ENCODE assay signal across 12 mouse cellular contexts in genomic region chr10:99450714-99451625, GRCm38 (mm10).
DNase-seq lines count a peak whose midpoint lies in the region; ATAC-seq and TF ChIP-seq lines count a peak whose summit lies in the region.
"Had no signal": no experiment of that assay in that cellular context is flagged by ENCODE, and none has a peak within 500 bp of the region (broad histone marks: within the 10 kb centered on the region; RNA-seq: fewer than 3 reads in every experiment).

No protein-coding gene starts in this region.

- no peak overlapping the region for H3K4me3 ChIP-seq in lung, postnatal 0 days (ENCODE audit: low read depth, low read length)
- no peak overlapping the region for H3K4me3 ChIP-seq in forebrain, embryonic 11.5 days (ENCODE audit: low read depth, low read length)
- no peak overlapping the region for H3K4me3 ChIP-seq in macrophage (ENCODE audit: inconsistent target)
- H3K4me3 ChIP-seq: liver, embryonic 12.5 days had no signal

- H3K36me3 ChIP-seq in lung, postnatal 0 days (ENCODE audit: insufficient read depth, low read length) = no peaks in the 10 kb centered on the region
- H3K36me3 ChIP-seq in forebrain, embryonic 11.5 days (ENCODE audit: control insufficient read depth, insufficient read depth, low read length) = no peaks in the 10 kb centered on the region
- no peaks in the 10 kb centered on the region for H3K36me3 ChIP-seq in macrophage (ENCODE audit: inconsistent target)
- H3K36me3 ChIP-seq: liver, embryonic 12.5 days had no signal

- peak; percentile 33 for DNase-seq in lung, postnatal 0 days (ENCODE audit: low spot score)
- DNase-seq in lung, postnatal 4 days = no peak
- no peak for DNase-seq in forebrain, embryonic 11.5 days (ENCODE audit: low spot score)
- DNase-seq in testis, postnatal 10 days (ENCODE audit: low spot score) = no peak
- no peak for DNase-seq in c-Kit-positive CD71-positive TER-119-positive erythroid progenitor cells, embryonic 14.5 days (ENCODE audit: low spot score)
- no peak for DNase-seq in gastrocnemius, adult 8-10 months (ENCODE audit: low spot score in 2 of 2)
- no peak for DNase-seq in gastrocnemius, postnatal 36 days
- DNase-seq: cerebellum, adult 11 months; gastrocnemius, postnatal 25 days; thymus, postnatal 36 days had no signal

- H3K9me3 ChIP-seq in lung, postnatal 0 days (ENCODE audit: low read length) = no peaks in the 10 kb centered on the region
- no peaks in the 10 kb centered on the region for H3K9me3 ChIP-seq in forebrain, embryonic 11.5 days (ENCODE audit: control insufficient read depth, low read length)
- H3K9me3 ChIP-seq: liver, embryonic 12.5 days had no signal

- no peaks in the 10 kb centered on the region for H3K4me1 ChIP-seq in lung, postnatal 0 days (ENCODE audit: insufficient read depth, low read depth, low read length)
- peaks cover 10% of the 10 kb centered on the region; the same call in 1 of the 2 replicates for H3K4me1 ChIP-seq in forebrain, embryonic 11.5 days (replicated peaks; ENCODE audit: control insufficient read depth, insufficient read depth, low read length)
- H3K4me1 ChIP-seq: liver, embryonic 12.5 days had no signal

- H3K4me2 ChIP-seq in lung, postnatal 0 days (replicated peaks; ENCODE audit: low read depth, low read length) = no peak overlapping the region
- no peak overlapping the region for H3K4me2 ChIP-seq in forebrain, embryonic 11.5 days (ENCODE audit: low read depth, low read length, severe bottlenecking)
- H3K4me2 ChIP-seq: liver, embryonic 12.5 days had no signal

- no peak for ATAC-seq in lung, postnatal 0 days
- ATAC-seq in forebrain, embryonic 11.5 days (replicated peaks; ENCODE audit: low FRiP score) = peak; percentile 84
- ATAC-seq: liver, embryonic 12.5 days had no signal

- no peaks in the 10 kb centered on the region for H3K27me3 ChIP-seq in lung, postnatal 0 days (replicated peaks; ENCODE audit: insufficient read depth, low read length)
- no peaks in the 10 kb centered on the region for H3K27me3 ChIP-seq in forebrain, embryonic 11.5 days (ENCODE audit: control insufficient read depth, insufficient read depth, low read length)
- H3K27me3 ChIP-seq: liver, embryonic 12.5 days had no signal

- WGBS in lung, postnatal 0 days = 54% methylated on average over 9 of the region's 9 CpGs
- 28% methylated on average over 9 of the region's 9 CpGs for WGBS in forebrain, embryonic 11.5 days
- WGBS in macrophage (ENCODE audit: missing documents) = 57% methylated on average over 9 of the region's 9 CpGs

- no peak for TF ChIP-seq CTCF in lung, postnatal 0 days (IDR thresholded peaks at IDR 0.05)

- no peak overlapping the region for H3K9ac ChIP-seq in lung, postnatal 0 days (replicated peaks; ENCODE audit: low read depth)
- H3K9ac ChIP-seq in forebrain, embryonic 11.5 days (ENCODE audit: low read length) = no peak overlapping the region
- H3K9ac ChIP-seq: liver, embryonic 12.5 days had no signal

- no peak overlapping the region for H3K27ac ChIP-seq in lung, postnatal 0 days (ENCODE audit: low read length)
- peak overlapping the region; percentile 50; the same call in 1 of the 2 replicates for H3K27ac ChIP-seq in forebrain, embryonic 11.5 days (ENCODE audit: low read depth, low read length)
- H3K27ac ChIP-seq in macrophage = 0 out of 2 replicates have a peak overlapping the region, but pooled peaks have one; percentile 10
- H3K27ac ChIP-seq: liver, embryonic 12.5 days had no signal

- no peaks in the 10 kb centered on the region for H3K79me2 ChIP-seq in macrophage (ENCODE audit: inconsistent target)

- no peak for TF ChIP-seq EP300 in lung, postnatal 0 days (IDR thresholded peaks at IDR 0.05)

- intact Hi-C loops in gastrocnemius, postnatal 36 days (cut with DNase I) = no loop called here
